Mouse (Mus musculus) limb, embryonic 12.5 days (tissue): ENCODE measurements around the gene Gm3755. TPM values are rescaled to one million over a fixed set of nuclear protein-coding genes. Genes with fewer than 3 reads are reported as not detected.
A peak's percentile ranks its signal among the peaks of the same experiment; 100 is the strongest.
"Not testable (repeated sequence)": the region's sequence is repeated elsewhere in the genome, so short reads cannot be mapped to it uniquely, and the experiment has no call there.

ENCODE experiments used
- ATAC-seq: fragments of 200-750 bp; cut with Nextera tagmentation; 2 replicates; pipeline ENCODE4 v1.8.0; 2017; ENCODE audit warnings: low read depth, moderate TSS enrichment; ENCODE audit not compliant: insufficient number of reproducible peaks, insufficient read depth, low FRiP score, low TSS enrichment
- H3K27ac ChIP-seq: fragments of 300-500 bp; sonication (generic); 2 replicates; pipeline ENCODE4 v1.5.1; 2016; ENCODE audit warnings: mild to moderate bottlenecking, moderate library complexity
- H3K27me3 ChIP-seq: fragments of 300-500 bp; sonication (generic); 2 replicates; pipeline ENCODE4 v1.6.1; 2016; ENCODE audit warnings: mild to moderate bottlenecking, moderate library complexity
- H3K36me3 ChIP-seq: fragments of 300-500 bp; sonication (generic); 2 replicates; pipeline ENCODE4 v1.6.1; 2016; ENCODE audit warnings: mild to moderate bottlenecking, moderate library complexity
- H3K4me1 ChIP-seq: fragments of 300-500 bp; sonication (generic); replicated peaks from 2 replicates; pipeline ENCODE4 v1.6.1; 2016
- H3K4me2 ChIP-seq: fragments of 300-500 bp; sonication (generic); 2 replicates; pipeline ENCODE4 v1.6.1; 2016; ENCODE audit warnings: mild to moderate bottlenecking, moderate library complexity
- H3K4me3 ChIP-seq: fragments of 300-500 bp; sonication (generic); replicated peaks from 2 replicates; pipeline ENCODE4 v1.5.1; 2016; ENCODE audit warnings: mild to moderate bottlenecking
- H3K9ac ChIP-seq: fragments of 300-500 bp; sonication (generic); replicated peaks from 2 replicates; pipeline ENCODE4 v1.6.1; 2016; ENCODE audit warnings: mild to moderate bottlenecking, moderate library complexity
- H3K9me3 ChIP-seq: fragments of 300-500 bp; sonication (generic); 2 replicates; pipeline ENCODE4 v1.6.1; 2016; ENCODE audit warnings: mild to moderate bottlenecking, moderate library complexity
- WGBS: fragments of 180-500 bp; shearing (Covaris S2); methylation state at CpG from one replicate; pipeline ENCODE4 v1.1.7; 2016; 5-methylcytosine and 5-hydroxymethylcytosine counted together
- polyA plus RNA-seq: library from polyadenylated mRNA; unstranded; fragments of >200 nt; fragmentation: Nextera tagmentation; extraction: Ambion mirVana; gene quantifications from 2 replicates; pipeline ENCODE4 v1.2.1, GENCODE M21; 2016

Gene Gm3755
- not detected in 2 replicates for polyA plus RNA-seq

DNA sequence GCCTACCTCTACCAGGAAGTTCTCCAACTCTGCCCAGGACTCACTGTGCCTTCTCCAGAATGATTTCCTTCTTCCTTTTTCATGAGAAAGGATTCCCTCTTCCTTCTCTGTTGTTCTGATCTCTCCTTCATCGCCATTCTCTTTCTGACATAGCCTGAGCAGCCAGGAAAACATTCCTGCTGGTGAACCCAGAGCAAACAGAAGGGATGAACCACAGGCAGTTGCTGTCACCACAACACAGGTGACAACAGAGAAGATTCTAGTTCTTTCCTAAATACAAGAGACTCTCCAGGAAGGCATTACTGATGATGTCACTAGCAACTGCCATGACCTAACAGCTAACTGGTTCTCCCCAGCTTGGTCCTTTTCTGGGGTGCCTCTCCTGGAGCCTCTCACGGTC is at the start of gene Gm3755:
Gene Gm3755 (minus strand): TSS at position 101 of the 400 bp plus-strand sequence.
- WGBS: no CpG with 5 or more reads among the region's 2 CpGs
- ATAC-seq, H3K4me2 ChIP-seq, H3K27ac ChIP-seq, H3K27me3 ChIP-seq, H3K9ac ChIP-seq, H3K4me3 ChIP-seq, H3K36me3 ChIP-seq, H3K4me1 ChIP-seq, H3K9me3 ChIP-seq: not testable (repeated sequence)

GRCm38 (mm10) chr14:7488731-7489130 is 38.0 kb upstream of the Gm3755 start:
- 3% methylated on average over 13 of the region's 18 CpGs for WGBS
- H3K9me3 ChIP-seq, H3K27ac ChIP-seq, H3K27me3 ChIP-seq, ATAC-seq, H3K4me1 ChIP-seq, H3K36me3 ChIP-seq, H3K9ac ChIP-seq: not testable (repeated sequence)
- H3K4me2 ChIP-seq: peak overlapping the region; percentile 60
- peak overlapping the region; percentile 41 for H3K4me3 ChIP-seq

- not testable (repeated sequence) for H3K27me3 ChIP-seq, H3K9me3 ChIP-seq, ATAC-seq, H3K36me3 ChIP-seq, H3K4me1 ChIP-seq, H3K4me3 ChIP-seq, H3K9ac ChIP-seq, H3K27ac ChIP-seq, H3K4me2 ChIP-seq
- WGBS: 75% methylated on average over 1 of the region's 3 CpGs
These were observed 32.9 kb upstream of the Gm3755 start, which contains the start of gene Gm3752 for GRCm38 (mm10) chr14:7483662-7484061. Gm3752 (minus strand) TSS chr14:7483762.

GRCm38 (mm10) chr14:7422496-7422895 is 28.2 kb downstream of the Gm3755 start:
- not testable (repeated sequence) for H3K27ac ChIP-seq, H3K27me3 ChIP-seq, H3K36me3 ChIP-seq, H3K4me3 ChIP-seq, H3K4me1 ChIP-seq, ATAC-seq, H3K9ac ChIP-seq, H3K9me3 ChIP-seq, H3K4me2 ChIP-seq
- WGBS: 79% methylated on average over 2 of the region's 2 CpGs

Other genes starting within 250 kb of the Gm3755 start
- gene Gm3727, start 186.2 kb downstream of the Gm3755 start, polyA plus RNA-seq: not detected in 2 replicates
- 1.0 and 1.3 TPM in 2 replicates for gene Gm3739, start 135.9 kb downstream of the Gm3755 start, polyA plus RNA-seq
- not detected in 2 replicates for gene Gm5797, start 118.5 kb downstream of the Gm3755 start, polyA plus RNA-seq
- not detected in 2 replicates for gene Gm8374, start 85.8 kb downstream of the Gm3755 start, polyA plus RNA-seq
- 0.59 and 1.4 TPM in 2 replicates for gene Gm3752, start 32.8 kb upstream of the Gm3755 start, polyA plus RNA-seq
- gene Gm3558, start 117.6 kb upstream of the Gm3755 start, polyA plus RNA-seq: 0.35 and 0.49 TPM in 2 replicates
- not detected in 2 replicates for gene Gm10338, start 144.7 kb upstream of the Gm3755 start, polyA plus RNA-seq
- not detected in 2 replicates for gene Gm10128, start 193.1 kb upstream of the Gm3755 start, polyA plus RNA-seq